In the genomic region with DNA sequence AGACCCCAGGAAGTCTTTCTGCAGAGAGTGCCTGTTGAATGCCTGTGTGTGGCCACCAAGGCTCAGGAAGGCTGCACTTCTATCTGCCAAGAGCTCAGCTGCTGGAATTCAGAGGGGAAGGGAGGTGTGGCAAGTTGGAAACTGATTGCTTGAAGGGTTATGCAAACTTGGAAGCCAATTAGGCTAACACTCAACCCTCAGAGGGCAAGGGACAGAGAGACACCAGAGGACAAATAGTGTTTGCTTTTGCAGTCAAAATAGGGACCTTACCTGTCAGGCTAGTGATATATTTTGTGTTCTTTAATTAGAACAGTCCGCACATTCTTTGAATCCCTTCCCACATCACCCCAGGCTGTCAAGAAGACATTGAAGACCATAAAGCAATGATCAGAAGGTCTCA, we compare ENCODE assay signal across 37 mouse cellular contexts. TPM values are rescaled to one million over a fixed set of nuclear protein-coding genes. Genes with fewer than 3 reads are reported as not detected.
DNase-seq lines count a peak whose midpoint lies in the region; ATAC-seq and TF ChIP-seq lines count a peak whose summit lies in the region.
"Had no signal": no experiment of that assay in that cellular context is flagged by ENCODE, and none has a peak within 500 bp of the region (broad histone marks: within the 10 kb centered on the region; RNA-seq: fewer than 3 reads in every experiment).

No protein-coding gene starts in this region.

- no peak overlapping the region for H3K9ac ChIP-seq in kidney, embryonic 16.5 days (replicated peaks; ENCODE audit: low read length)
- H3K9ac ChIP-seq in lung, postnatal 0 days (replicated peaks; ENCODE audit: low read depth), result no peak overlapping the region
- H3K9ac ChIP-seq: embryonic facial prominence, embryonic 13.5 days; hindbrain, embryonic 15.5 days; lung, embryonic 14.5 days; midbrain, embryonic 15.5 days had no signal

- H3K27me3 ChIP-seq in kidney, adult 2 months (replicated peaks; ENCODE audit: control insufficient read depth, insufficient read depth, low read length), result no peaks in the 10 kb centered on the region
- H3K27me3 ChIP-seq in kidney, embryonic 16.5 days (ENCODE audit: insufficient read depth, low read length), result no peaks in the 10 kb centered on the region
- H3K27me3 ChIP-seq in lung, postnatal 0 days (replicated peaks; ENCODE audit: insufficient read depth, low read length), result no peaks in the 10 kb centered on the region
- H3K27me3 ChIP-seq: CH12.LX; embryonic facial prominence, embryonic 13.5 days; hindbrain, embryonic 15.5 days; midbrain, embryonic 15.5 days had no signal

- no peak overlapping the region for H3K4me2 ChIP-seq in kidney, embryonic 16.5 days (replicated peaks; ENCODE audit: low read depth, low read length)
- no peak overlapping the region for H3K4me2 ChIP-seq in lung, postnatal 0 days (replicated peaks; ENCODE audit: low read depth, low read length)
- H3K4me2 ChIP-seq: embryonic facial prominence, embryonic 13.5 days; hindbrain, embryonic 15.5 days; lung, embryonic 14.5 days; midbrain, embryonic 15.5 days had no signal

- 47% methylated on average over 1 of the region's 1 CpGs for WGBS in kidney, adult 2 months
- WGBS in kidney, embryonic 16.5 days, result 11% methylated on average over 1 of the region's 1 CpGs
- 14% methylated on average over 1 of the region's 1 CpGs for WGBS in lung, postnatal 0 days

- H3K4me3 ChIP-seq in kidney, adult 2 months (ENCODE audit: insufficient read depth, low read depth, low read length), result no peak overlapping the region
- H3K4me3 ChIP-seq in kidney, embryonic 16.5 days (ENCODE audit: low read length), result no peak overlapping the region
- no peak overlapping the region for H3K4me3 ChIP-seq in lung, postnatal 0 days (ENCODE audit: low read depth, low read length)
- H3K4me3 ChIP-seq: embryonic facial prominence, embryonic 13.5 days; hindbrain, embryonic 10.5 days; hindbrain, embryonic 15.5 days; midbrain, embryonic 10.5 days; midbrain, embryonic 15.5 days had no signal

- TF ChIP-seq EP300 in lung, postnatal 0 days (IDR thresholded peaks at IDR 0.05), result no peak

- H3K9me3 ChIP-seq in kidney, embryonic 16.5 days (ENCODE audit: low read length), result no peaks in the 10 kb centered on the region
- no peaks in the 10 kb centered on the region for H3K9me3 ChIP-seq in lung, postnatal 0 days (ENCODE audit: low read length)
- H3K9me3 ChIP-seq: embryonic facial prominence, embryonic 13.5 days; hindbrain, embryonic 10.5 days; hindbrain, embryonic 15.5 days; midbrain, embryonic 10.5 days; midbrain, embryonic 15.5 days had no signal

- H3K36me3 ChIP-seq in kidney, adult 2 months (ENCODE audit: control insufficient read depth, insufficient read depth, low read length), result no peaks in the 10 kb centered on the region
- no peaks in the 10 kb centered on the region for H3K36me3 ChIP-seq in kidney, embryonic 16.5 days (ENCODE audit: insufficient read depth, low read length)
- no peaks in the 10 kb centered on the region for H3K36me3 ChIP-seq in lung, postnatal 0 days (ENCODE audit: insufficient read depth, low read length)
- H3K36me3 ChIP-seq: embryonic facial prominence, embryonic 13.5 days; hindbrain, embryonic 10.5 days; hindbrain, embryonic 15.5 days; midbrain, embryonic 10.5 days; midbrain, embryonic 15.5 days had no signal

- TF ChIP-seq CTCF in kidney, adult 2 months (conservative IDR thresholded peaks at IDR 0.05; ENCODE audit: insufficient read depth, insufficient read length, low read depth, low read length), result no peak
- TF ChIP-seq CTCF in lung, postnatal 0 days (IDR thresholded peaks at IDR 0.05), result no peak

- H3K4me1 ChIP-seq in kidney, adult 2 months (ENCODE audit: control insufficient read depth, insufficient read depth, low read length), result no peaks in the 10 kb centered on the region
- H3K4me1 ChIP-seq in kidney, embryonic 16.5 days (ENCODE audit: insufficient read depth, low read length), result no peaks in the 10 kb centered on the region
- no peaks in the 10 kb centered on the region for H3K4me1 ChIP-seq in lung, postnatal 0 days (ENCODE audit: insufficient read depth, low read depth, low read length)
- H3K4me1 ChIP-seq: embryonic facial prominence, embryonic 13.5 days; hindbrain, embryonic 10.5 days; hindbrain, embryonic 15.5 days; midbrain, embryonic 10.5 days; midbrain, embryonic 15.5 days had no signal

- H3K27ac ChIP-seq in kidney, adult 2 months (ENCODE audit: insufficient read depth, low read depth, low read length), result no peak overlapping the region
- H3K27ac ChIP-seq in kidney, embryonic 16.5 days (ENCODE audit: low read length), result no peak overlapping the region
- H3K27ac ChIP-seq in lung, postnatal 0 days (ENCODE audit: low read length), result no peak overlapping the region
- H3K27ac ChIP-seq: embryonic facial prominence, embryonic 13.5 days; hindbrain, embryonic 10.5 days; hindbrain, embryonic 15.5 days; macrophage; midbrain, embryonic 10.5 days; midbrain, embryonic 15.5 days; stomach, postnatal 0 days had no signal

- TF ChIP-seq POLR2A in kidney, adult 2 months (IDR thresholded peaks at IDR 0.05; ENCODE audit: low read depth, low read length), result no peak

- DNase-seq in adrenal gland, postnatal 10 days, result peak; percentile 26
- no peak for DNase-seq in adrenal gland, adult 8-10 months
- peak; percentile 30 for DNase-seq in kidney, adult 2 months
- DNase-seq in lung, adult 18-20 months, result peak; percentile 18 to 34
- DNase-seq in lung, postnatal 0 days (ENCODE audit: low spot score), result no peak
- DNase-seq in fat pad, adult 2 months (ENCODE audit: extremely low read depth, low read depth, low spot score), result peak; percentile 68
- no peak for DNase-seq in layer of hippocampus, adult 8-10 months (ENCODE audit: low spot score in 2 of 2)
- DNase-seq: cerebellum, adult 2 months; cerebellum, postnatal 14 days; heart, postnatal 14 days; kidney, adult 18-20 months; kidney, postnatal 4 days; layer of hippocampus, postnatal 36 days; liver; lung, embryonic 14.5 days; right cerebral cortex, postnatal 25 days; thymus, adult 18-20 months; thymus, postnatal 25 days had no signal

- ATAC-seq in kidney, embryonic 16.5 days (ENCODE audit: low FRiP score, low TSS enrichment), result no peak
- ATAC-seq in lung, postnatal 0 days, result no peak
- ATAC-seq: forebrain, embryonic 16.5 days; inflammation-experienced regulatory T-cells, adult 6 months; midbrain, embryonic 15.5 days had no signal

RNA-seq across cellular contexts. Expression of gene Fabp1, which starts 10.0 kb away (rescaled TPM):
- 100 to 1,000 TPM; 160 to 453 TPM for total RNA-seq in adrenal gland, postnatal 10 days (2021)
- 1 to 10 TPM in 1 of 4 experiments, not detected in 3; 1.2 TPM for total RNA-seq in adrenal gland, adult 8-10 months (2022)
- polyA plus RNA-seq in kidney, adult 2 months (2012; rRNA removed), result 3.2 and 8.3 TPM in 2 replicates
- 1.6 and 2.7 TPM in 2 replicates for polyA plus RNA-seq in kidney, embryonic 16.5 days (2015; fragmentation: Nextera tagmentation; extraction: Ambion mirVana)
- 0.36 and 1.2 TPM in 2 replicates for polyA plus RNA-seq in lung, postnatal 0 days (2015; fragmentation: Nextera tagmentation; extraction: Ambion mirVana)
- not detected for total RNA-seq in layer of hippocampus, adult 8-10 months (2022)
- total RNA-seq: CH12.LX; ES-E14; heart, postnatal 14 days; layer of hippocampus, postnatal 36 days; left cerebral cortex, postnatal 10 days; neutrophil, adult 5-6 weeks had no signal
- polyA plus RNA-seq: C2C12; cerebellum, adult 2 months; cortical plate, adult 2 months; embryonic facial prominence, embryonic 13.5 days; forebrain, embryonic 11.5 days; forebrain, embryonic 16.5 days; heart, embryonic 14.5 days; hindbrain, embryonic 10.5 days; inflammation-experienced regulatory T-cells, adult 6 months; lung, embryonic 14.5 days; macrophage; midbrain, embryonic 10.5 days; neural tube, embryonic 11.5 days had no signal

RNA-seq across cellular contexts. Expression of gene Thnsl2, which starts 45.3 kb away (rescaled TPM):
- 10 to 100 TPM; 16.6 to 17.0 TPM for total RNA-seq in adrenal gland, postnatal 10 days (2021)
- total RNA-seq in adrenal gland, adult 8-10 months (2022), result 10 to 100 TPM; 19.0 to 36.9 (median 27.6) TPM
- polyA plus RNA-seq in kidney, adult 2 months (2012; rRNA removed), result 251 and 265 TPM in 2 replicates
- 57.1 and 69.9 TPM in 2 replicates for polyA plus RNA-seq in kidney, embryonic 16.5 days (2015; fragmentation: Nextera tagmentation; extraction: Ambion mirVana)
- polyA plus RNA-seq in lung, postnatal 0 days (2015; fragmentation: Nextera tagmentation; extraction: Ambion mirVana), result 15.0 and 15.4 TPM in 2 replicates
- total RNA-seq in layer of hippocampus, adult 8-10 months (2022), result 1 to 10 TPM; 3.8 to 6.2 (median 4.8) TPM
- total RNA-seq: CH12.LX; neutrophil, adult 5-6 weeks had no signal
- polyA plus RNA-seq: C2C12 had no signal

Comparison
In these comparisons a context has a peak if more than half of its experiments do, and no peak if none do; other contexts are left out.
1. DNase-seq: peak in adrenal gland, postnatal 10 days (single experiment), kidney, adult 2 months (single experiment), lung, adult 18-20 months (2 of 2) and fat pad, adult 2 months (single experiment); none in adrenal gland, adult 8-10 months (single experiment), lung, postnatal 0 days (single experiment) and layer of hippocampus, adult 8-10 months (0 of 2).
2. RNA of gene Fabp1, which starts 10.0 kb away (total RNA-seq): 160 to 453 TPM in adrenal gland, postnatal 10 days; 1.2 TPM in adrenal gland, adult 8-10 months and not detected in layer of hippocampus, adult 8-10 months; every median in the first group is over 10 times any median in the second.